9 mouse cellular contexts compared by ENCODE assay signal in genomic region chr12:111746091-111746490, GRCm38 (mm10). TPM values are rescaled to one million over a fixed set of nuclear protein-coding genes. Genes with fewer than 3 reads are reported as not detected.
DNase-seq lines count a peak whose midpoint lies in the region; ATAC-seq and TF ChIP-seq lines count a peak whose summit lies in the region.
"Had no signal": no experiment of that assay in that cellular context is flagged by ENCODE, and none has a peak within 500 bp of the region (broad histone marks: within the 10 kb centered on the region; RNA-seq: fewer than 3 reads in every experiment).

No protein-coding gene starts in this region.

- H3K4me3 ChIP-seq in G1E (ENCODE audit: low read depth, low read length) = peak overlapping the region; percentile 29; the same call in 1 of the 2 replicates
- no peak overlapping the region for H3K4me3 ChIP-seq in intestine, embryonic 14.5 days (ENCODE audit: low read depth, low read length)
- H3K4me3 ChIP-seq in spleen, adult 2 months (ENCODE audit: extremely low read depth, insufficient read depth, insufficient read length) = no peak overlapping the region
- H3K4me3 ChIP-seq: hindbrain, embryonic 15.5 days had no signal

- no peak for ATAC-seq in cerebellum, adult (ENCODE audit: insufficient number of reproducible peaks, low FRiP score, low TSS enrichment)
- peak; percentile 93 for ATAC-seq in G1E (ENCODE audit: extremely low read depth, insufficient number of reproducible peaks, low FRiP score, poor library complexity, severe bottlenecking)
- ATAC-seq in intestine, embryonic 14.5 days (replicated peaks; ENCODE audit: low FRiP score, low TSS enrichment, low read depth) = peak; percentile 48; the same call in 1 of the 2 replicates

- no peak overlapping the region for H3K9ac ChIP-seq in intestine, embryonic 14.5 days (ENCODE audit: low read length)
- H3K9ac ChIP-seq: hindbrain, embryonic 15.5 days had no signal

- WGBS in intestine, embryonic 14.5 days = 39% methylated on average over 5 of the region's 5 CpGs
- 28% methylated on average over 5 of the region's 5 CpGs for WGBS in spleen, adult 2 months

- peak overlapping the region; percentile 8 for H3K4me2 ChIP-seq in intestine, embryonic 14.5 days (ENCODE audit: low read length)
- H3K4me2 ChIP-seq: hindbrain, embryonic 15.5 days had no signal

- TF ChIP-seq POLR2A in spleen, adult 2 months (IDR thresholded peaks at IDR 0.05; ENCODE audit: low read depth, low read length) = no peak

- TF ChIP-seq CTCF in G1E (IDR thresholded peaks at IDR 0.05; ENCODE audit: low read depth, low read length) = no peak
- no peak for TF ChIP-seq CTCF in spleen, adult 2 months (IDR thresholded peaks at IDR 0.05; ENCODE audit: extremely low read depth, insufficient read depth, insufficient read length, insufficient replicate concordance)

- peak overlapping the region; percentile 62 for H3K27ac ChIP-seq in intestine, embryonic 14.5 days (ENCODE audit: low read depth)
- peak overlapping the region; percentile 44 for H3K27ac ChIP-seq in spleen, adult 2 months (ENCODE audit: insufficient read depth, low read length)
- H3K27ac ChIP-seq: hindbrain, embryonic 15.5 days had no signal

- H3K9me3 ChIP-seq in G1E (replicated peaks) = no peaks in the 10 kb centered on the region
- no peaks in the 10 kb centered on the region for H3K9me3 ChIP-seq in intestine, embryonic 14.5 days (ENCODE audit: control insufficient read depth, low read length)
- H3K9me3 ChIP-seq: hindbrain, embryonic 15.5 days had no signal

- DNase-seq in cerebellum, adult 9-11 months = peak; percentile 52
- peak; percentile 83 for DNase-seq in G1E (ENCODE audit: low spot score)
- DNase-seq in gastrocnemius, adult 18-20 months (ENCODE audit: low spot score) = peak; percentile 80
- peak; percentile 68 for DNase-seq in intestine, embryonic 14.5 days (ENCODE audit: low spot score)
- DNase-seq in lung, adult 18-20 months = peak; percentile 81 to 83
- peak in 1 of 2 experiments; percentile 71 for DNase-seq in spleen, adult 2 months (ENCODE audit: low read depth in 1 of 2, low spot score in 2 of 2)
- DNase-seq in layer of hippocampus, postnatal 25 days (ENCODE audit: extremely low spot score in 1 of 2, low spot score in 1 of 2) = no peak

- peaks cover 26% of the 10 kb centered on the region for H3K36me3 ChIP-seq in G1E (replicated peaks)
- H3K36me3 ChIP-seq in intestine, embryonic 14.5 days (ENCODE audit: control insufficient read depth, insufficient read depth, low read length) = no peaks in the 10 kb centered on the region
- H3K36me3 ChIP-seq in spleen, adult 2 months (ENCODE audit: control insufficient read depth, insufficient read depth, low read length) = no peaks in the 10 kb centered on the region
- H3K36me3 ChIP-seq: hindbrain, embryonic 15.5 days had no signal

- H3K27me3 ChIP-seq in G1E (ENCODE audit: insufficient read depth, low read length) = no peaks in the 10 kb centered on the region
- no peaks in the 10 kb centered on the region for H3K27me3 ChIP-seq in intestine, embryonic 14.5 days (replicated peaks; ENCODE audit: control insufficient read depth, insufficient read depth, low read length)
- no peaks in the 10 kb centered on the region for H3K27me3 ChIP-seq in spleen, adult 2 months (ENCODE audit: control insufficient read depth, insufficient read depth, low read length)
- H3K27me3 ChIP-seq: hindbrain, embryonic 15.5 days had no signal

- peaks cover 34% of the 10 kb centered on the region for H3K4me1 ChIP-seq in G1E (ENCODE audit: insufficient read depth, low read depth, low read length)
- peaks cover 21% of the 10 kb centered on the region for H3K4me1 ChIP-seq in intestine, embryonic 14.5 days (replicated peaks; ENCODE audit: control insufficient read depth, insufficient read depth, low read length)
- peaks cover 20% of the 10 kb centered on the region; the same call in 1 of the 2 replicates for H3K4me1 ChIP-seq in spleen, adult 2 months (ENCODE audit: control insufficient read depth, insufficient read depth, insufficient read length)

RNA-seq across cellular contexts. Expression of gene Klc1, which starts 12.6 kb away (rescaled TPM):
- total RNA-seq in G1E (2014; fragmentation: Nextera tagmentation) = 53.9 and 57.2 TPM in 2 replicates
- 68.2 and 70.6 TPM in 2 replicates for total RNA-seq in G1E (2017)
- 65.0 and 68.9 TPM in 2 replicates for polyA plus RNA-seq in G1E (2012)
- total RNA-seq in gastrocnemius, adult 18-20 months (2021) = 10 to 100 TPM; 59.1 to 60.1 TPM
- polyA plus RNA-seq in intestine, embryonic 14.5 days (2014; fragmentation: Nextera tagmentation; extraction: Ambion mirVana) = 109 and 121 TPM in 2 replicates
- polyA plus RNA-seq in spleen, adult 2 months (2012; rRNA removed) = 43.5 and 46.4 TPM in 2 replicates
- 100 to 1,000 TPM; 701 to 727 TPM for total RNA-seq in layer of hippocampus, postnatal 25 days (2021)

RNA-seq across cellular contexts. Expression of gene Apopt1, which starts 33.0 kb away (rescaled TPM):
- 109 and 121 TPM in 2 replicates for total RNA-seq in G1E (2014; fragmentation: Nextera tagmentation)
- total RNA-seq in G1E (2017) = 68.7 and 71.4 TPM in 2 replicates
- polyA plus RNA-seq in G1E (2012) = 315 and 317 TPM in 2 replicates
- total RNA-seq in gastrocnemius, adult 18-20 months (2021) = 10 to 100 TPM; 40.5 to 43.5 TPM
- 57.1 and 58.2 TPM in 2 replicates for polyA plus RNA-seq in intestine, embryonic 14.5 days (2014; fragmentation: Nextera tagmentation; extraction: Ambion mirVana)
- 22.2 and 33.3 TPM in 2 replicates for polyA plus RNA-seq in spleen, adult 2 months (2012; rRNA removed)
- 10 to 100 TPM; 36.2 to 38.9 TPM for total RNA-seq in layer of hippocampus, postnatal 25 days (2021)

RNA-seq across cellular contexts. Expression of gene Bag5, which starts 33.0 kb away (rescaled TPM):
- total RNA-seq in G1E (2014; fragmentation: Nextera tagmentation) (32.4 and 37.4 TPM in 2 replicates), G1E (2017) (48.5 and 52.8 TPM in 2 replicates)
- polyA plus RNA-seq in G1E (2012) = 18.2 and 20.3 TPM in 2 replicates
- total RNA-seq in gastrocnemius, adult 18-20 months (2021) = 10 to 100 TPM; 16.0 to 16.9 TPM
- polyA plus RNA-seq in intestine, embryonic 14.5 days (2014; fragmentation: Nextera tagmentation; extraction: Ambion mirVana) = 52.4 and 54.6 TPM in 2 replicates
- 6.2 and 7.7 TPM in 2 replicates for polyA plus RNA-seq in spleen, adult 2 months (2012; rRNA removed)
- 10 to 100 TPM; 46.7 to 54.1 TPM for total RNA-seq in layer of hippocampus, postnatal 25 days (2021)

Comparison
In these comparisons a context has a peak if more than half of its experiments do, and no peak if none do; other contexts are left out.
1. DNase-seq: peak in cerebellum, adult 9-11 months (single experiment), G1E (single experiment), gastrocnemius, adult 18-20 months (single experiment), intestine, embryonic 14.5 days (single experiment) and lung, adult 18-20 months (2 of 2); none in layer of hippocampus, postnatal 25 days (0 of 2).
2. RNA of gene Klc1, which starts 12.6 kb away (total RNA-seq): 701 to 727 TPM in layer of hippocampus, postnatal 25 days; 53.9 to 70.6 TPM in G1E and 59.1 to 60.1 TPM in gastrocnemius, adult 18-20 months; every median in the first group is over 4 times any median in the second.